Mouse (Mus musculus) MEL-GATA-1-ER (cell line): ENCODE measurements around the gene Chmp3.

Experiments used
- DNase-seq: peaks from one replicate; pipeline ENCODE4 v3.0.0-alpha.2; 2012; ENCODE audit warnings: low read depth; ENCODE audit errors: extremely low read depth

Chmp3 gene

GRCm38 (mm10) chr6:71543686-71544499 is at the start of gene Chmp3:
Gene Chmp3, plus strand, starts transcription at chr6:71543797.
- DNase-seq, result peak; percentile 87

GRCm38 (mm10) chr6:71494341-71495020 is 49.1 kb upstream of the Chmp3 start:
- DNase-seq, result no peak

GRCm38 (mm10) chr6:71500575-71500974 is 43.0 kb upstream of the Chmp3 start:
- no peak for DNase-seq

- no peak for DNase-seq
Observed at GRCm38 (mm10) chr6:71503001-71503400, 40.6 kb upstream of the Chmp3 start.

GRCm38 (mm10) chr6:71503670-71504069 is 39.9 kb upstream of the Chmp3 start:
- DNase-seq, result no peak

- no peak for DNase-seq
Observed at GRCm38 (mm10) chr6:71504091-71504490, 39.5 kb upstream of the Chmp3 start.

- no peak for DNase-seq
Observed at GRCm38 (mm10) chr6:71505671-71506070, 37.9 kb upstream of the Chmp3 start.

GRCm38 (mm10) chr6:71519476-71519875 is 24.1 kb upstream of the Chmp3 start:
- no peak for DNase-seq

GRCm38 (mm10) chr6:71525556-71525955 is 18.0 kb upstream of the Chmp3 start:
- DNase-seq, result no peak

- DNase-seq, result no peak
Observed at GRCm38 (mm10) chr6:71527056-71527455, 16.5 kb upstream of the Chmp3 start.

- DNase-seq, result no peak
Observed at GRCm38 (mm10) chr6:71527826-71528225, 15.8 kb upstream of the Chmp3 start.

- no peak for DNase-seq
Observed at GRCm38 (mm10) chr6:71530176-71530575, 13.4 kb upstream of the Chmp3 start.

GRCm38 (mm10) chr6:71537286-71537685 is 6.3 kb upstream of the Chmp3 start:
- DNase-seq, result no peak

- DNase-seq, result no peak
Observed at GRCm38 (mm10) chr6:71555507-71555951, 11.9 kb downstream of the Chmp3 start.

GRCm38 (mm10) chr6:71556826-71557225 is 13.2 kb downstream of the Chmp3 start:
- DNase-seq, result no peak

- DNase-seq, result no peak
Observed at GRCm38 (mm10) chr6:71568616-71569015, 25.0 kb downstream of the Chmp3 start.

GRCm38 (mm10) chr6:71569025-71569424 is 25.4 kb downstream of the Chmp3 start:
- no peak for DNase-seq

- DNase-seq, result no peak
Observed at GRCm38 (mm10) chr6:71575359-71575758, 31.8 kb downstream of the Chmp3 start.

- no peak for DNase-seq
Observed at GRCm38 (mm10) chr6:71579478-71579877, 35.9 kb downstream of the Chmp3 start.

GRCm38 (mm10) chr6:71583198-71583597 is 39.6 kb downstream of the Chmp3 start:
- no peak for DNase-seq

- DNase-seq, result no peak
Observed at GRCm38 (mm10) chr6:71589401-71589800, 45.8 kb downstream of the Chmp3 start.

GRCm38 (mm10) chr6:71590154-71590553 is 46.6 kb downstream of the Chmp3 start:
- DNase-seq, result no peak

GRCm38 (mm10) chr6:71607756-71608155 is 64.2 kb downstream of the Chmp3 start:
- DNase-seq, result no peak
